Mouse (Mus musculus) liver, adult 2 months (tissue): ENCODE results near the gene Abcc9. TPM values are rescaled to one million over a fixed set of nuclear protein-coding genes. Genes with fewer than 3 reads are reported as not detected.
A peak's percentile ranks its signal among the peaks of the same experiment; 100 is the strongest.

Source experiments
- DNase-seq: peaks from one replicate; pipeline ENCODE4 v3.0.0-alpha.2; 2011; ENCODE audit warnings: low read depth, low spot score; ENCODE audit errors: extremely low read depth
- H3K27ac ChIP-seq: fragments of 200-500 bp; replicated peaks from 2 replicates; pipeline ENCODE4 v1.5.1; 2012; ENCODE audit warnings: low read depth, mild to moderate bottlenecking, control low read depth, inconsistent platforms, low read length; ENCODE audit not compliant: insufficient read depth
- H3K27me3 ChIP-seq: fragments of 200-500 bp; 2 replicates; pipeline ENCODE4 v1.6.1; 2012; ENCODE audit warnings: mild to moderate bottlenecking, moderate library complexity, low read length, inconsistent platforms; ENCODE audit not compliant: control insufficient read depth, insufficient read depth
- H3K36me3 ChIP-seq: fragments of 200-500 bp; 2 replicates; pipeline ENCODE4 v1.6.1; 2012; ENCODE audit warnings: low read length, inconsistent platforms; ENCODE audit not compliant: control insufficient read depth, insufficient read depth
- H3K4me1 ChIP-seq: fragments of 200-500 bp; 2 replicates; pipeline ENCODE4 v1.6.1; 2011; ENCODE audit warnings: low read length; ENCODE audit not compliant: control insufficient read depth, insufficient read depth
- H3K4me3 ChIP-seq: fragments of 200-500 bp; 2 replicates; pipeline ENCODE4 v1.5.1; 2011; ENCODE audit warnings: low read depth, mild to moderate bottlenecking, control low read depth, low read length, moderate library complexity; ENCODE audit not compliant: insufficient read depth
- H3K79me2 ChIP-seq: fragments of 200-500 bp; 2 replicates; pipeline ENCODE4 v1.6.1; 2012; ENCODE audit warnings: inconsistent platforms, mild to moderate bottlenecking, low read length, moderate library complexity; ENCODE audit not compliant: control insufficient read depth, insufficient read depth
- H3K9ac ChIP-seq: fragments of 200-500 bp; 2 replicates; pipeline ENCODE4 v1.6.1; 2012; ENCODE audit warnings: low read depth, mild to moderate bottlenecking, control low read depth, inconsistent platforms, low read length
- CTCF ChIP-seq: fragments of 200-500 bp; IDR thresholded peaks from 2 replicates; pipeline ENCODE4 v1.5.1; 2011; ENCODE audit warnings: low read depth, low read length, control low read depth
- POLR2A ChIP-seq: fragments of 200-500 bp; IDR thresholded peaks from 2 replicates; pipeline ENCODE4 v1.6.1; 2011; ENCODE audit warnings: low read length, control low read depth; ENCODE audit not compliant: insufficient read depth; ENCODE audit errors: extremely low read depth
- WGBS: fragments of 180-500 bp; shearing (Covaris S2); methylation state at CpG from one replicate; pipeline ENCODE4 v1.1.7; 2018; 5-methylcytosine and 5-hydroxymethylcytosine counted together
- polyA plus RNA-seq: library from polyadenylated mRNA; depleted of rRNA; stranded (reverse); fragments of >200 nt; gene quantifications from 2 replicates; pipeline ENCODE4 v1.2.3, GENCODE M21; 2012
- total RNA-seq: library from RNA; depleted of rRNA; stranded (reverse); fragments of >200 nt; gene quantifications from 2 replicates; pipeline ENCODE4 v1.2.3, GENCODE M21; 2014

Gene Abcc9
- total and polyA plus RNA-seq, 2 experiments: 3.3 to 12.3 TPM

DNA sequence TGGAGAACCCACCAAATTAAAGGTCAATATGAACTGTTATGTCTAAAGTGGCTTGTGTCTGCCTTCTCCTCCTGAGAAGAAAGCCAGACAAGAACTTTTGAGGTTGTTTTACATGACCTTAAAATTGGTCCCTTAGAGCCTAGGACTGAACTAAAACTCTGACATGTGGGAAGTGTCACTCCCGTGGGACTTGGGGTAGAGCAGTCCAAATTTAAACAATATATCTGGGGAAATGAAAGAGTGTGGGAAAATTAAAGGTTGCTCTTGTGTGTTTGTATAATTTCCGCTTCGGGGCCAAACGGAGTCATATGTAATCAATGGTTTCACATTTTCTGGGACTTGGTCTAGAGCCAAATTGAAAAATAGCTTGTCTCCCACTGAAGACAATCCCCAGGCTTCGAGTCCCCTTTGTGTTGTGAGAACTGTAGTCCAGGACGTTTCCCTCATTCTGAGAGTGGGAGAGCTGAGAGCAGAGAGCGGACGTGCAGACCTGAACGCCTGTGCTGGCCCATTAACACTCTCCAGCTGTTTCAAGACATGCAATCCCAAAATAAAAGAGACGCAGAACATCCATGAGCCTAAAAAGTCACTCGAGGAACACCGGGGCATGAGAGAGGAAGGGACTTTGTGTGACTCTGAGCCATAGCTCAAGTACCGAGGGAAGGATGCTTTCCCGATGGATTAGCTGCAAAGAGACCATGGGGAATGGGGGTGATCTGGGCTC, 30.6 kb upstream of the Abcc9 start:
- WGBS: 70% methylated on average over 14 of the region's 14 CpGs
- TF ChIP-seq POLR2A (no peak), CTCF (no peak)
- no peaks in the 10 kb centered on the region for H3K79me2 ChIP-seq
- H3K27me3 ChIP-seq: no peaks in the 10 kb centered on the region
- H3K36me3 ChIP-seq: no peaks in the 10 kb centered on the region
- H3K4me3 ChIP-seq: no peak overlapping the region
- H3K9ac ChIP-seq: no peak overlapping the region
- H3K27ac ChIP-seq: no peak overlapping the region
- H3K4me1 ChIP-seq: peaks cover 5% of the 10 kb centered on the region
- DNase-seq: no peak

DNA sequence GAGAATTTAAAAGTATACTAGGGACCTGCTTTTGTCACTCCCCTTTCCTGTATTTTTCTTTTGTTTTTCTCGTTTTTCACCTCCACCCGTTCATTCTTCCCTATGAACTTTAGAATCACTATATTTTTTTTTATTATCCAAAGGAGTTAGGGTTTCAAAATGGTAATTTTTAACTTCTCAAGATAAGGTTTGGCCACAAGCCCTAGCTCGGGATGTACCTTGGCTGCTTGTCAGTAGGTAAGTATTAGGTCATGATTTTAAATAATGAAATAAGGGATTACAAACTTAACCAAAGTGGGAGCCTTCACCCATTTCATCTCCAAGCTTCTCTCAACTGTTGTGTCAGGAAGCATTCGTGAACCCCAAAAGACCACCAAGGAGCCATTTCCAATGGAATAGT, 23.9 kb upstream of the Abcc9 start:
- Histone ChIP-seq H3K9ac (no peak overlapping the region), H3K79me2 (no peaks in the 10 kb centered on the region), H3K4me1 (peaks cover 7% of the 10 kb centered on the region), H3K27me3 (no peaks in the 10 kb centered on the region), H3K36me3 (no peaks in the 10 kb centered on the region), H3K4me3 (no peak overlapping the region), H3K27ac (no peak overlapping the region)
- DNase-seq: peak; percentile 86
- 39% methylated on average over 4 of the region's 4 CpGs for WGBS
- TF ChIP-seq CTCF: no peak
- TF ChIP-seq POLR2A: no peak

DNA sequence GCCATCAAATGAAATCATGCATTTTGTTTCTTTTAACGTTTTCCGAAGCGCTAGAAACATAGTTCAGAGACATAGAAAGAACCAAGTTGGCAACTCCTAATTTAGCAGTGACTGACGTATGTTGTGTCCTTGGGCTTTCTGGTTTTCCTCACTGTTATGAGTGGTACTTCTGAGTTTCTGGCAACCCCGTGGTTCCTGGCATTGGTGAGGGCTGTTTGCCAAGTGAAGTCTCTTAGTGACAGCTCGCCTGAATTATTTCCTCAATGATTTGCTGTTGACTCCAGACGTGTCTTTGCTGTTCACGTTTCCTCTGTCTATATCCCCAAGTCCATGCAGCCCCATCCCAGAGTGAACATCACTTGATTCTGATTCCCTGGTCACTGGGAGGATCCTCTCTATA, 19.6 kb upstream of the Abcc9 start:
- DNase-seq: no peak
- Histone ChIP-seq H3K79me2 (no peaks in the 10 kb centered on the region), H3K27ac (no peak overlapping the region), H3K27me3 (no peaks in the 10 kb centered on the region), H3K4me1 (peaks cover 7% of the 10 kb centered on the region), H3K9ac (no peak overlapping the region), H3K36me3 (no peaks in the 10 kb centered on the region), H3K4me3 (no peak overlapping the region)
- TF ChIP-seq POLR2A (no peak), CTCF (no peak)
- WGBS: 92% methylated on average over 8 of the region's 8 CpGs

DNA sequence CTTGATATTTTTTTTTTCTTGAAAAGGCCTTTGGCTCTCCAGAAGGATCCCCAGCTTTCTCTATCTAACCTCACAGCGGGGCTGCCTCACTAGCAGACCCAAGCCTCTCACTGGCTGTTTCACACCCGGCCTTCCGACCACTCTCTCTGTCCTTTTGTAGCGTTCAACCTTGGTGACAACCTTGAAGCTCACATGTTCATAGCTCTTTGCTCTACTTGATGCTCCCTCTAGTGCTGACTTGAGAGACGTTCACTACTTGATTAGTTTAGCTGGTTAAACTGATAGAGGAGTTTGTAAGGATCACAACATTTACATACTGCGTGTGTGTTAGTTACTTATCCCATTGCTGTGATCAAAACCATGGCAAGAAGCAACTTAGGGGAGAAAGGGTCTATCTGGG, 18.5 kb upstream of the Abcc9 start:
- H3K9ac ChIP-seq: no peak overlapping the region
- WGBS: 71% methylated on average over 6 of the region's 6 CpGs
- H3K4me1 ChIP-seq: peaks cover 2% of the 10 kb centered on the region; the same call in 1 of the 2 replicates
- no peaks in the 10 kb centered on the region for H3K79me2 ChIP-seq
- no peak overlapping the region for H3K4me3 ChIP-seq
- TF ChIP-seq CTCF (no peak), POLR2A (no peak)
- H3K27me3 ChIP-seq: no peaks in the 10 kb centered on the region
- H3K27ac ChIP-seq: no peak overlapping the region
- H3K36me3 ChIP-seq: no peaks in the 10 kb centered on the region
- DNase-seq: no peak

DNA sequence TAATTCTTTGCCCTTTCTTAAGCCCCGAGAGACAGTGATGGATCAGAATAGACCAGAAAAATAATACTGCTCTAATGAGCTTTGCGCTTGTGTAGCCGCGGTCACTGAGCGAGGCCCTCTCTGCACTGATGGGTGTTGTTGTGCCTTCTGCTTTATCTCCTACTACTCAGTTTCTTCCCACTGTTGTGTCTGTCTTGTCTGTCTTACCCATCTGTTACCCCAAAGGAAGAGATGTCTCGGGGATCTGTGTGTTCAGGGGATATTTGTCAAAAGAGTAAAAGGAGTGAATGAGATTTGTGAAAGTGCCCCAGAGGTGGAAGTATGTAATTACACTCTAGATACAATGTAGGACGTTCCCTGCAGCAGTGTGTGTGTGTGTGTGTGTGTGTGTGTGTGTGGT, 16.1 kb upstream of the Abcc9 start:
- H3K4me3 ChIP-seq: no peak overlapping the region
- WGBS: 80% methylated on average over 7 of the region's 7 CpGs
- no peaks in the 10 kb centered on the region for H3K36me3 ChIP-seq
- H3K9ac ChIP-seq: no peak overlapping the region
- no peaks in the 10 kb centered on the region for H3K4me1 ChIP-seq
- no peak overlapping the region for H3K27ac ChIP-seq
- H3K27me3 ChIP-seq: no peaks in the 10 kb centered on the region
- DNase-seq: no peak
- TF ChIP-seq POLR2A: no peak
- no peak for TF ChIP-seq CTCF
- H3K79me2 ChIP-seq: no peaks in the 10 kb centered on the region

DNA sequence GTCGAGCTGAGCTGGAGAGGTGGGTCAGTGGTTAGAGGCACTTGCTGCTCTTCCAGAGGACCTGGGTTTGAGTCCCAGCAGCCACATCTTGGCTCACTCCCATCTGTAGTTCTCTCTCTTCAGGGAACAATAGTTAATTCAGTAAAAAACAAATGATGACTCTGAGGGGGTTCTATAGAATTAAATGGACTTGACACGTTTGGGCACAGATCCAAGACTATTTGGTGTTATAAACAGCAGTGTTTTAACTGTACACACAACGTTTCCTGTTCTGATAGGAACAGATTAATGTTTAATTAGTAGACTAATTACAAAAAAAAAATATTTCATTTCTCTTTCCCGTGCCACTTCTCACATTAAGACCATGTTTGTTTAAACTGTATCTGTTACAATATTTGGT, 15.1 kb upstream of the Abcc9 start:
- no peak for DNase-seq
- TF ChIP-seq CTCF (no peak), POLR2A (no peak)
- H3K27ac ChIP-seq: no peak overlapping the region
- H3K9ac ChIP-seq: no peak overlapping the region
- H3K36me3 ChIP-seq: no peaks in the 10 kb centered on the region
- no peak overlapping the region for H3K4me3 ChIP-seq
- H3K27me3 ChIP-seq: no peaks in the 10 kb centered on the region
- 62% methylated on average over 4 of the region's 4 CpGs for WGBS
- no peaks in the 10 kb centered on the region for H3K4me1 ChIP-seq
- no peaks in the 10 kb centered on the region for H3K79me2 ChIP-seq
